25 mouse cellular contexts compared by ENCODE assay signal in genomic region chr14:60253466-60253865, GRCm38 (mm10). TPM values are rescaled to one million over a fixed set of nuclear protein-coding genes. Genes with fewer than 3 reads are reported as not detected.
"Had no signal": no experiment of that assay in that cellular context is flagged by ENCODE, and none has a peak within 500 bp of the region (broad histone marks: within the 10 kb centered on the region; RNA-seq: fewer than 3 reads in every experiment).

No protein-coding gene starts in this region.

- H3K9ac ChIP-seq: lung, embryonic 15.5 days; midbrain, embryonic 13.5 days; midbrain, embryonic 15.5 days; neural tube, embryonic 12.5 days had no signal

- H3K36me3 ChIP-seq: lung, embryonic 15.5 days; midbrain, embryonic 13.5 days; midbrain, embryonic 15.5 days; neural tube, embryonic 12.5 days had no signal

- H3K4me3 ChIP-seq: lung, embryonic 15.5 days; megakaryocyte, embryonic 14.5 days; midbrain, embryonic 13.5 days; midbrain, embryonic 15.5 days; neural tube, embryonic 12.5 days had no signal

- DNase-seq: lung, adult 2 months; lung, postnatal 14 days; lung, postnatal 36 days; right cerebral cortex, adult 18-20 months; right cerebral cortex, postnatal 25 days; right cerebral cortex, postnatal 4 days; spleen, adult 18-20 months; thymus, adult 18-20 months; thymus, postnatal 14 days; thymus, postnatal 36 days had no signal

- H3K27ac ChIP-seq: lung, embryonic 15.5 days; macrophage; midbrain, embryonic 13.5 days; midbrain, embryonic 15.5 days; neural tube, embryonic 12.5 days had no signal

- H3K9me3 ChIP-seq: lung, embryonic 15.5 days; megakaryocyte, embryonic 14.5 days; midbrain, embryonic 13.5 days; midbrain, embryonic 15.5 days; neural tube, embryonic 12.5 days had no signal

- H3K4me2 ChIP-seq: lung, embryonic 15.5 days; midbrain, embryonic 11.5 days; midbrain, embryonic 13.5 days; midbrain, embryonic 15.5 days; neural tube, embryonic 12.5 days had no signal

- H3K27me3 ChIP-seq: lung, embryonic 15.5 days; megakaryocyte, embryonic 14.5 days; midbrain, embryonic 13.5 days; midbrain, embryonic 15.5 days; neural tube, embryonic 12.5 days had no signal

- ATAC-seq: lung, postnatal 0 days; midbrain, embryonic 13.5 days; midbrain, embryonic 15.5 days had no signal

RNA-seq across cellular contexts. Expression of gene Nupl1, which starts 2.2 kb away (rescaled TPM):
- total RNA-seq: megakaryocyte progenitor cell, adult 5-6 weeks; monocyte, adult 5-6 weeks; neutrophil, adult 5-6 weeks had no signal
- polyA plus RNA-seq: lung, postnatal 0 days; macrophage; midbrain, postnatal 0 days; neural tube, embryonic 12.5 days; small intestine, adult 2 months; stomach, embryonic 14.5 days; thymus, postnatal 0 days had no signal
